Mouse (Mus musculus): ENCODE results near the gene Nell2. TPM values are rescaled to one million over a fixed set of nuclear protein-coding genes. Genes with fewer than 3 reads are reported as not detected.

The Nell2 gene
- polyA plus RNA-seq, 1 experiment, result 0.62 TPM

DNA sequence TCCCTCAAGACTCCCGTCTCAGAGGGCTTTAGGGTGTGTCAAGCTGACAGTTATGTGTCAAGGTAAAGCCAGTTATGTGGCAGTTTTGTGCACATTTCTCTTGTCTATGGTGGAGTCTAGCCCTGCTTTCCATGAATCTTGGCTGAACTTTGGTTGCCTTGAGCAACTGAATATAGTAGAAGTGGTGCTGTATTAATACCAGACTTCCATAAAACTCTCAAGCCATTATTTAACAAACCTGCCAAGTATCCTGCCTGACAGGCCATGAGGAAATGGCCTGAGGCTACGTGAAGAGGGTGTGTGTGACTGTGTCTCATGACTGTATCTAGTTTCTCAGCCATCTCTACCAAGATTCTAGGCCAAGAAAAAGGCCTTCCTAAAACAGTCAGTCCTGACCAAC lies 147.5 kb downstream of the Nell2 start:
- no peaks in the 10 kb centered on the region for H3K79me2 ChIP-seq (ENCODE audit: control insufficient read depth, insufficient read depth)
- H3K79me3 ChIP-seq (ENCODE audit: low read depth), result no peaks in the 10 kb centered on the region
- H3K4me3 ChIP-seq (ENCODE audit: insufficient read depth, poor library complexity, severe bottlenecking), result no peak overlapping the region
- H3K36me3 ChIP-seq (ENCODE audit: control insufficient read depth, insufficient read depth), result no peaks in the 10 kb centered on the region
- no peak overlapping the region for H3ac ChIP-seq (ENCODE audit: control insufficient read depth, insufficient read length, low read depth)
- H3K27me3 ChIP-seq (ENCODE audit: control insufficient read depth, insufficient read depth, insufficient read length), result no peaks in the 10 kb centered on the region
- no peak for TF ChIP-seq CTCF (IDR thresholded peaks at IDR 0.05; ENCODE audit: control insufficient read depth, insufficient read depth, insufficient read length)
- TF ChIP-seq MAX (IDR thresholded peaks at IDR 0.05), result no peak
- no peak for TF ChIP-seq MYOD1 (IDR thresholded peaks at IDR 0.05; ENCODE audit: control insufficient read depth, insufficient read length, low read depth)
- no peak for TF ChIP-seq USF1 (IDR thresholded peaks at IDR 0.05; ENCODE audit: low read depth)
- TF ChIP-seq MYOG (IDR thresholded peaks at IDR 0.05; ENCODE audit: control insufficient read depth, extremely low read depth, insufficient read length), result no peak
- no peak for TF ChIP-seq FOSL1 (IDR thresholded peaks at IDR 0.05; ENCODE audit: insufficient read depth, low read length, poor library complexity, severe bottlenecking)
- TF ChIP-seq CEBPB (IDR thresholded peaks at IDR 0.05; ENCODE audit: low read depth), result no peak

- Histone ChIP-seq H3K79me2 (ENCODE audit: control insufficient read depth, insufficient read depth) (no peaks in the 10 kb centered on the region), H3K27me3 (ENCODE audit: control insufficient read depth, insufficient read depth, insufficient read length) (no peaks in the 10 kb centered on the region), H3K36me3 (ENCODE audit: control insufficient read depth, insufficient read depth) (no peaks in the 10 kb centered on the region), H3ac (ENCODE audit: control insufficient read depth, insufficient read length, low read depth) (peak overlapping the region; percentile 56), H3K4me3 (ENCODE audit: insufficient read depth, poor library complexity, severe bottlenecking) (peak overlapping the region; percentile 18), H3K79me3 (ENCODE audit: low read depth) (no peaks in the 10 kb centered on the region)
- no peak for TF ChIP-seq FOSL1 (IDR thresholded peaks at IDR 0.05; ENCODE audit: insufficient read depth, low read length, poor library complexity, severe bottlenecking)
- TF ChIP-seq MYOD1 (IDR thresholded peaks at IDR 0.05; ENCODE audit: control insufficient read depth, insufficient read length, low read depth), result peak; percentile 1
- no peak for TF ChIP-seq CTCF (IDR thresholded peaks at IDR 0.05; ENCODE audit: control insufficient read depth, insufficient read depth, insufficient read length)
- TF ChIP-seq CEBPB (IDR thresholded peaks at IDR 0.05; ENCODE audit: low read depth), result peak; percentile 82
- TF ChIP-seq USF1 (IDR thresholded peaks at IDR 0.05; ENCODE audit: low read depth), result no peak
- peak; percentile 13 for TF ChIP-seq MAX (IDR thresholded peaks at IDR 0.05)
- no peak for TF ChIP-seq MYOG (IDR thresholded peaks at IDR 0.05; ENCODE audit: control insufficient read depth, extremely low read depth, insufficient read length)
These were observed 157.5 kb downstream of the Nell2 start for GRCm38 (mm10) chr15:95370720-95371395.

GRCm38 (mm10) chr15:95368185-95368584 lies 160.2 kb downstream of the Nell2 start:
- TF ChIP-seq CTCF (IDR thresholded peaks at IDR 0.05; ENCODE audit: control insufficient read depth, insufficient read depth, insufficient read length) (no peak), MYOD1 (IDR thresholded peaks at IDR 0.05; ENCODE audit: control insufficient read depth, insufficient read length, low read depth) (peak; percentile 97)
- H3K79me2 ChIP-seq (ENCODE audit: control insufficient read depth, insufficient read depth), result no peaks in the 10 kb centered on the region
- no peak overlapping the region for H3K4me3 ChIP-seq (ENCODE audit: insufficient read depth, poor library complexity, severe bottlenecking)
- no peak overlapping the region for H3ac ChIP-seq (ENCODE audit: control insufficient read depth, insufficient read length, low read depth)
- H3K27me3 ChIP-seq (ENCODE audit: control insufficient read depth, insufficient read depth, insufficient read length), result no peaks in the 10 kb centered on the region
- no peaks in the 10 kb centered on the region for H3K36me3 ChIP-seq (ENCODE audit: control insufficient read depth, insufficient read depth)
- no peaks in the 10 kb centered on the region for H3K79me3 ChIP-seq (ENCODE audit: low read depth)

DNA sequence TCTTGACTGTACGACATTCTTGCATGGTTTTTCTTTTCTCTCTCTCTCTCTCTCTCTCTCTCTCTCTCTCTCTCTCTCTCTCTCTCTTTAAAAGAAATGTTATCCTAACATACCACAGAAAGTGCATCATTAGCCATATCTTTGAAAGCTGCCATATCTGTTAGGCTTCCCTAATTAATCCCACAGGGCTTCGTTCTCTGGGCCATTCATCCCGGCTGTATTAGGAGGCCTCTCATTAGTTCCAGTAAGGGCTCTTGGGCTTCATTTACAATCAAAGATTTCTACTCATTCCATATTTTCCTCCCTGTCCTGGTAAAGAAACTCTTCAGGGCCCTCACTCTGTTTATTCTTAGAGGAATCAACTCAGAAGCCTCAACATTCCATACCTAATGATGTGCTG lies 161.9 kb downstream of the Nell2 start:
- no peak overlapping the region for H3ac ChIP-seq (ENCODE audit: control insufficient read depth, insufficient read length, low read depth)
- no peaks in the 10 kb centered on the region for H3K36me3 ChIP-seq (ENCODE audit: control insufficient read depth, insufficient read depth)
- H3K27me3 ChIP-seq (ENCODE audit: control insufficient read depth, insufficient read depth, insufficient read length), result no peaks in the 10 kb centered on the region
- TF ChIP-seq CEBPB (IDR thresholded peaks at IDR 0.05; ENCODE audit: low read depth), result no peak
- H3K79me2 ChIP-seq (ENCODE audit: control insufficient read depth, insufficient read depth), result no peaks in the 10 kb centered on the region
- H3K4me3 ChIP-seq (ENCODE audit: insufficient read depth, poor library complexity, severe bottlenecking), result no peak overlapping the region
- no peaks in the 10 kb centered on the region for H3K79me3 ChIP-seq (ENCODE audit: low read depth)

DNA sequence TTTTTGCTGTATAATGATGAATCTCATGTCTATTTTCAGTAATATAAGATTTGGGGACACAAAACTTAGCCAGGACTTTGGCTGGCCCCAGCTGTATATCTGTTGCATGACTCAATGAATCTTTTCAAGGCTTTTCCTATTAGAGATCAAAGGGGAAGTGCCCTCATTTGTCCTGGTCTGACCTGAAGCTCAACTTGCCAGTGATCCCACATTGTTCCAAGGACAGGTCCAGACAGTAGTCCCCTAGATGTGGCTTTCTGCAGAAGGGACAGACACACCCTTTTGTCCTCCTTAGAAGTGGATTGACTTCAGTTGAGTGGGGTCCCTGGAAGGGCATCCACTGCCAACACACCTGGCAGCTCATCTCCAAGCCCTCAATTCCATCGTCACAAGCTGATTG lies 173.6 kb downstream of the Nell2 start:
- Histone ChIP-seq H3ac (ENCODE audit: control insufficient read depth, insufficient read length, low read depth) (no peak overlapping the region), H3K36me3 (ENCODE audit: control insufficient read depth, insufficient read depth) (no peaks in the 10 kb centered on the region), H3K79me3 (ENCODE audit: low read depth) (no peaks in the 10 kb centered on the region), H3K79me2 (ENCODE audit: control insufficient read depth, insufficient read depth) (no peaks in the 10 kb centered on the region), H3K4me3 (ENCODE audit: insufficient read depth, poor library complexity, severe bottlenecking) (no peak overlapping the region), H3K27me3 (ENCODE audit: control insufficient read depth, insufficient read depth, insufficient read length) (no peaks in the 10 kb centered on the region)
- no peak for TF ChIP-seq MYOG (IDR thresholded peaks at IDR 0.05; ENCODE audit: control insufficient read depth, extremely low read depth, insufficient read length)
- TF ChIP-seq CEBPB (IDR thresholded peaks at IDR 0.05; ENCODE audit: low read depth), result no peak
- no peak for TF ChIP-seq FOSL1 (IDR thresholded peaks at IDR 0.05; ENCODE audit: insufficient read depth, low read length, poor library complexity, severe bottlenecking)
- no peak for TF ChIP-seq MYOD1 (IDR thresholded peaks at IDR 0.05; ENCODE audit: control insufficient read depth, insufficient read length, low read depth)
- no peak for TF ChIP-seq USF1 (IDR thresholded peaks at IDR 0.05; ENCODE audit: low read depth)
- TF ChIP-seq MAX (IDR thresholded peaks at IDR 0.05), result no peak
- no peak for TF ChIP-seq CTCF (IDR thresholded peaks at IDR 0.05; ENCODE audit: control insufficient read depth, insufficient read depth, insufficient read length)
